In genomic region chr10:3763199-3763598, GRCm38 (mm10) we compare ENCODE assay signal across 26 mouse cellular contexts. TPM values are rescaled to one million over a fixed set of nuclear protein-coding genes. Genes with fewer than 3 reads are reported as not detected.
DNase-seq lines count a peak whose midpoint lies in the region; ATAC-seq and TF ChIP-seq lines count a peak whose summit lies in the region.
"Had no signal": no experiment of that assay in that cellular context is flagged by ENCODE, and none has a peak within 500 bp of the region (broad histone marks: within the 10 kb centered on the region; RNA-seq: fewer than 3 reads in every experiment).

No protein-coding gene starts in this region.

- no peak overlapping the region for H3K4me3 ChIP-seq in heart, adult 2 months
- H3K4me3 ChIP-seq in lung, embryonic 14.5 days (ENCODE audit: low read depth, low read length) = no peak overlapping the region
- H3K4me3 ChIP-seq in neural tube, embryonic 12.5 days = no peak overlapping the region
- no peak overlapping the region for H3K4me3 ChIP-seq in hindbrain, embryonic 10.5 days
- H3K4me3 ChIP-seq: forebrain, embryonic 13.5 days; hindbrain, embryonic 15.5 days; limb, embryonic 10.5 days; limb, embryonic 15.5 days; liver, embryonic 13.5 days; lung, embryonic 15.5 days; megakaryocyte, embryonic 14.5 days; midbrain, embryonic 12.5 days; myocyte had no signal

- no peak overlapping the region for H3K4me2 ChIP-seq in lung, embryonic 14.5 days
- no peak overlapping the region for H3K4me2 ChIP-seq in neural tube, embryonic 12.5 days (replicated peaks)
- H3K4me2 ChIP-seq: forebrain, embryonic 13.5 days; hindbrain, embryonic 15.5 days; limb, embryonic 15.5 days; liver, embryonic 13.5 days; lung, embryonic 15.5 days; midbrain, embryonic 12.5 days had no signal

- H3K27me3 ChIP-seq in heart, adult 2 months (ENCODE audit: control insufficient read depth, insufficient read depth, low read length) = no peaks in the 10 kb centered on the region
- no peaks in the 10 kb centered on the region for H3K27me3 ChIP-seq in lung, embryonic 14.5 days (ENCODE audit: insufficient read depth, low read length)
- no peaks in the 10 kb centered on the region for H3K27me3 ChIP-seq in neural tube, embryonic 12.5 days (replicated peaks)
- H3K27me3 ChIP-seq in hindbrain, embryonic 10.5 days (ENCODE audit: insufficient read depth, poor library complexity, severe bottlenecking) = no peaks in the 10 kb centered on the region
- H3K27me3 ChIP-seq: forebrain, embryonic 13.5 days; hindbrain, embryonic 15.5 days; limb, embryonic 15.5 days; liver, embryonic 13.5 days; lung, embryonic 15.5 days; megakaryocyte, embryonic 14.5 days; midbrain, embryonic 12.5 days had no signal

- no peaks in the 10 kb centered on the region for H3K9me3 ChIP-seq in lung, embryonic 14.5 days (ENCODE audit: low read depth, low read length)
- no peaks in the 10 kb centered on the region for H3K9me3 ChIP-seq in neural tube, embryonic 12.5 days
- no peaks in the 10 kb centered on the region for H3K9me3 ChIP-seq in hindbrain, embryonic 10.5 days
- H3K9me3 ChIP-seq: forebrain, embryonic 13.5 days; hindbrain, embryonic 15.5 days; limb, embryonic 10.5 days; limb, embryonic 15.5 days; liver, embryonic 13.5 days; lung, embryonic 15.5 days; megakaryocyte, embryonic 14.5 days; midbrain, embryonic 12.5 days had no signal

- H3K36me3 ChIP-seq in heart, adult 2 months (ENCODE audit: control insufficient read depth, insufficient read depth, low read length) = peaks cover 11% of the 10 kb centered on the region
- no peaks in the 10 kb centered on the region for H3K36me3 ChIP-seq in lung, embryonic 14.5 days (ENCODE audit: insufficient read depth)
- no peaks in the 10 kb centered on the region for H3K36me3 ChIP-seq in neural tube, embryonic 12.5 days
- H3K36me3 ChIP-seq in hindbrain, embryonic 10.5 days = no peaks in the 10 kb centered on the region
- H3K36me3 ChIP-seq: hindbrain, embryonic 15.5 days; limb, embryonic 10.5 days; limb, embryonic 15.5 days; liver, embryonic 13.5 days; lung, embryonic 15.5 days; midbrain, embryonic 12.5 days had no signal

- TF ChIP-seq POLR2A in heart, adult 2 months (IDR thresholded peaks at IDR 0.05; ENCODE audit: insufficient read depth, low read depth, low read length) = no peak

- intact Hi-C loops in heart, adult 2 months (cut with DNase I) = loop anchor here (5.0 kb wide), 1 partner anchor 39 kb away; no protein-coding TSS in a partner anchor
- intact Hi-C loops in heart, postnatal 25 days (cut with DNase I) = loop anchor here (2.0 to 5.0 kb wide), 2 partner anchors 22 to 171 kb away; no protein-coding TSS in a partner anchor

- H3K9ac ChIP-seq in heart, adult 2 months (ENCODE audit: low read depth, low read length) = 0 out of 2 replicates have a peak overlapping the region, but pooled peaks have one; percentile 3
- no peak overlapping the region for H3K9ac ChIP-seq in lung, embryonic 14.5 days
- no peak overlapping the region for H3K9ac ChIP-seq in neural tube, embryonic 12.5 days
- H3K9ac ChIP-seq: forebrain, embryonic 13.5 days; hindbrain, embryonic 15.5 days; limb, embryonic 15.5 days; liver, embryonic 13.5 days; lung, embryonic 15.5 days; midbrain, embryonic 12.5 days had no signal

- peak overlapping the region; percentile 36 for H3K27ac ChIP-seq in heart, adult 2 months
- no peak overlapping the region for H3K27ac ChIP-seq in lung, embryonic 14.5 days (ENCODE audit: low read depth)
- H3K27ac ChIP-seq in neural tube, embryonic 12.5 days = no peak overlapping the region
- no peak overlapping the region for H3K27ac ChIP-seq in hindbrain, embryonic 10.5 days
- H3K27ac ChIP-seq: forebrain, embryonic 13.5 days; hindbrain, embryonic 15.5 days; limb, embryonic 10.5 days; limb, embryonic 15.5 days; liver, embryonic 13.5 days; lung, embryonic 15.5 days; midbrain, embryonic 12.5 days had no signal

- TF ChIP-seq EP300 in heart, adult 2 months (IDR thresholded peaks at IDR 0.05; ENCODE audit: insufficient read depth, low read depth, low read length) = no peak

- H3K79me2 ChIP-seq in heart, adult 2 months (replicated peaks; ENCODE audit: control insufficient read depth, insufficient read depth, low read length) = 0 out of 2 replicates have a peak, but pooled peaks cover 2% of the 10 kb centered on the region

- DNase-seq in heart, adult 2 months = no peak
- DNase-seq in heart, postnatal 25 days (ENCODE audit: low spot score) = no peak
- DNase-seq in lung, embryonic 14.5 days = peak; percentile 29
- DNase-seq in lung, postnatal 4 days = no peak
- no peak for DNase-seq in neural tube, embryonic 10.5 days (ENCODE audit: extremely low spot score, low spot score)
- DNase-seq in hindbrain, embryonic 10.5 days (ENCODE audit: low spot score) = no peak
- DNase-seq: adrenal gland, postnatal 10 days; cerebellum, adult 11 months; cerebellum, adult 9-10 months; cerebellum, postnatal 36 days; gastrocnemius, postnatal 25 days; kidney, adult 11 months; layer of hippocampus, postnatal 36 days; liver, embryonic 13.5 days had no signal

- no peak for TF ChIP-seq CTCF in heart, adult 2 months (IDR thresholded peaks at IDR 0.05)
- TF ChIP-seq CTCF in lung, embryonic 14.5 days (IDR thresholded peaks at IDR 0.05; ENCODE audit: low read depth) = no peak

- no peak for ATAC-seq in lung, embryonic 14.5 days (ENCODE audit: insufficient read depth)
- peak; percentile 25; the same call in 1 of the 2 replicates for ATAC-seq in neural tube, embryonic 12.5 days (ENCODE audit: low FRiP score, low read depth)
- ATAC-seq: forebrain, embryonic 13.5 days; inflammation-experienced regulatory T-cells, adult 6 months; Patski had no signal

- WGBS in heart, adult 2 months = 29% methylated on average over 3 of the region's 3 CpGs
- 53% methylated on average over 3 of the region's 3 CpGs for WGBS in lung, embryonic 14.5 days
- 78% methylated on average over 3 of the region's 3 CpGs for WGBS in neural tube, embryonic 12.5 days
- 70% methylated on average over 3 of the region's 3 CpGs for WGBS in hindbrain, embryonic 10.5 days

- peaks cover 16% of the 10 kb centered on the region for H3K4me1 ChIP-seq in heart, adult 2 months (ENCODE audit: control insufficient read depth, insufficient read depth, low read length)
- no peaks in the 10 kb centered on the region for H3K4me1 ChIP-seq in lung, embryonic 14.5 days (ENCODE audit: insufficient read depth)
- no peaks in the 10 kb centered on the region for H3K4me1 ChIP-seq in neural tube, embryonic 12.5 days
- H3K4me1 ChIP-seq in hindbrain, embryonic 10.5 days (replicated peaks) = peaks cover 10% of the 10 kb centered on the region; the same call in 1 of the 2 replicates
- H3K4me1 ChIP-seq: forebrain, embryonic 13.5 days; hindbrain, embryonic 15.5 days; limb, embryonic 10.5 days; limb, embryonic 15.5 days; liver, embryonic 13.5 days; megakaryocyte, embryonic 14.5 days had no signal

RNA-seq across cellular contexts. Expression of gene Plekhg1, which starts 23.0 kb away (rescaled TPM):
- total RNA-seq in heart, adult 2 months (2021) = 10 to 100 TPM in 1 of 2 experiments, 1 to 10 TPM in 1; 7.6 to 11.0 TPM
- polyA plus RNA-seq in heart, adult 2 months (2012; rRNA removed) = 3.6 and 7.2 TPM in 2 replicates
- 1 to 10 TPM; 9.0 to 9.6 TPM for total RNA-seq in heart, postnatal 25 days (2021)
- 12.4 and 12.8 TPM in 2 replicates for polyA plus RNA-seq in lung, embryonic 14.5 days (2014; fragmentation: Nextera tagmentation; extraction: Ambion mirVana)
- polyA plus RNA-seq in neural tube, embryonic 12.5 days (2016; fragmentation: Nextera tagmentation; extraction: Ambion mirVana) = 11.0 and 12.8 TPM in 2 replicates
- 10.9 and 12.5 TPM in 2 replicates for polyA plus RNA-seq in hindbrain, embryonic 10.5 days (2016; fragmentation: Nextera tagmentation; extraction: Ambion mirVana)
- total RNA-seq: MEL had no signal
